Mouse (Mus musculus) neutrophil, adult 5-6 weeks (primary cell): Measurements from ENCODE around the gene Mfsd4b1. TPM values are rescaled to one million over a fixed set of nuclear protein-coding genes. Genes with fewer than 3 reads are reported as not detected.
"Not testable (repeated sequence)": the region's sequence is repeated elsewhere in the genome, so short reads cannot be mapped to it uniquely, and the experiment has no call there.

Experiments
- ATAC-seq: fragments of 151-379, 151-347 bp; 2 replicates; pipeline ENCODE4 v1.8.0; 2017; ENCODE audit warnings: mild to moderate bottlenecking, moderate TSS enrichment; ENCODE audit not compliant: insufficient number of reproducible peaks, poor library complexity, low FRiP score, severe bottlenecking; ENCODE audit errors: extremely low read depth
- total RNA-seq: library from RNA; stranded (forward); fragments of 200-1000 nt; gene quantifications from 2 replicates; pipeline ENCODE4 v1.2.3, GENCODE M21; 2017

The Mfsd4b1 gene
- total RNA-seq, 1 experiment from 2014 or later: not detected

DNA sequence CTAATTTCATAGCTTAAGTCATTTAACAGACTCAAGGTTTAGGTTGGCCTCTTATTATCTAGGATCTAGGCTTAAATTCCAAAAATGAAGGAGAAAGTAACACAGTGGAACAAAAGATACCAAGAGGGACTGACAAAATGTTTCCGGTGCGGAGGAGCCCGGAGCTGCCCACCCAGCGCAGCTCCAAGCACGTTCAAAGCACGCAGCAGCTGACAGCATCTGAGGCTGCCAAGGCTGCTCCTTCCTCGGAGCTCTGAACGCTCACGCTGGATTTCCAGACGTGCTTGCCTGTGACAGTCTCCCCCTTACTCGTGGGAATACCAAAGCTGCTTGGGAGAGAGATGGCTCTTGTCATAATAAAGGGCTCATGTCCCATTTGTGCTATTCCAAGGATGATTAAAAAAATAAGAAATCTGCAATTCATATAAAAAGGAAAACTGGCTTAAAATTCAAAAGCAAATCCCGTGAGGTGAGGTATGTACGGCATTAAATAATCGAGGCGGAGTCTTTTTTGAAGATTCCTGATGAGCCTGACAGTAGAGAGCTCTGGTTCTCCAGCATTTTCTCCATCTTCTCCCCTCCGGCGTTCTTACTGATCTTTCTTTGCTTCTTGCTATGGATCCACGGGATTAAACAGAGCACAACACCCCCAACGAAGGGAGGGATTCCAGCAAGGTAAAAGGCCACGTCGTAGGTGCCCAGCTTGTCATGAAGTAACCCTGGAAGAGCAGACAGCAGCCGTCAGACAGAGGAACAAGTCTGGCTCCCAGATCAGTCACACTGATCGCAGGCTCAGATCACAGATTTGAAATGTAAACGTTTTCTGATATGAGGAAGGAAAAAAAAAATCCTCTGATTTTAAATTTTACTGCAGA lies 11.9 kb upstream of the Mfsd4b1 start:
- no peak for ATAC-seq

DNA sequence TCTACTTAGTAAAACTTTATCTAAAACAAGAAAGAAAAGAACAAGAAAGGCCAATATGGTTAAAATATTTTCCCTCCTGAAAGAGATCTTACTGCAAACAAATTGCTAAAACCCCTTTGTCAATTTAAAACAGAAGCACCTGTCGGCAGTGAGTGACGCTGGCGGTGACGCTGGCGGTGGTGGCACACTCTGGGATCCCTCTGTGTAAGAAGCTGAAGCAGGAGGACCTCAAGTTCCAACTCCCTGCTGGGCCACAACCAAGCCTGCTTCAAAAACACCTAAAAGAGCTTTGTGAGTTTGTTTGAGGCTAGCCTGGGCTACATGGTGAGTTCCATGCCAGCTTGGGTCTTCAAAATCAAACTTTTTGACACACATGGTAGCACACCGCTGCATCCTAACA lies 9.9 kb upstream of the Mfsd4b1 start:
- no peak for ATAC-seq

DNA sequence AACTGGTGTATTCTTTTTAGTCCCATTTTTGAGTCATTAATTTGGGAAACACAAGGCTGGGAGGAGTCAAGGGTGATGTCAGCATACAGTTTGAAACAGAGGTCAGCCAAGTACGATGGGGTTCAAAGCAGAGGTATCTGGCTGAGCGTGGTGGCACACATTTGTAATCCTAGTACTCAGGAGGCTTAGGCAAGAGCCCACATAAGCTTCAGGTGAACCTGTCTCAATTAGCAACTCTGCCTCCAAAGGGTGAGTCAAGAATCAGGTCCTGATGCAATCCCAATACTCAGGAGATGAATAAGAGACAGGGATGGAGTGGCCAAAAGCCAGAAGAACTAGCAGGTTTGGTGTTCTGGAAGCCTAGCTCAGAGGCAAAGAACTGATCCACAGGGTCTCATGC lies 7.8 kb upstream of the Mfsd4b1 start:
- no peak for ATAC-seq

DNA sequence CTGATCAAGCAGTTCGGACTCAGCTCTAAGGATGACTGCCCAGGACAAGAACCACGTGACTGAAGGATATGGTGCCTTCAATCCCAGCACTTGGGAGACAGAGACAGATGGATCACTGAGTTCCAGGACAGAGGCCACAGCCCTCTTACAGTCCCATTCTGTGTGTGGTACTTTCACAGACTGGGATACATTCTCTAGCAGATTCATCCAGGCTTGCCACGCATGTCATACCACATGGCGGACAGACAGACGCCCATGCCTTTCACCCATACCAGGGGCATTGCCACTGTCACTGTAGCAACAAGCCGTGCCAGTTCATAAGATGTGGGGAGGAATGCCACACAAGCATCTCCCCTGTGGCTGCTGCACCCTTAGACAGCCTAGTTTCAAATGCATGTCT lies 5.6 kb upstream of the Mfsd4b1 start:
- no peak for ATAC-seq

DNA sequence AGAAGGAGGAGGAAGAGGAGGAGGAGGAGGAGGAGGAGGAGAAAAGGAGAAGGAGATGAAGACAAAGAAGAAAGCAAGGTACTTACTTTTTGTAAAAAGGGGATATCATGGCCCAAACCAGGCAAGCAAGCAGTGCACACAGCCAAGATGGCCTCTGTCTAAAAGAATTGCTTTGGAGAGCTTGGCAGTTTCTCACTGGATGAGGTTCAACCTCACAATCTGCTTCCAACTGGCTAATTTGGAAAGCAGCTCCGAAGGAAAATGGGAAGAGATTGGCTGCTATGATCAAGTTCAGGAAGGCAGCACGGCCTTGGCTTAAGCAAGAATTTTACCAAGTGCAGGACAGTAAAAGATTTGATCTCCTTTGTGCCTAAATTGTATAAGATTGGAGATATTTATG lies 4.5 kb upstream of the Mfsd4b1 start:
- no peak for ATAC-seq

DNA sequence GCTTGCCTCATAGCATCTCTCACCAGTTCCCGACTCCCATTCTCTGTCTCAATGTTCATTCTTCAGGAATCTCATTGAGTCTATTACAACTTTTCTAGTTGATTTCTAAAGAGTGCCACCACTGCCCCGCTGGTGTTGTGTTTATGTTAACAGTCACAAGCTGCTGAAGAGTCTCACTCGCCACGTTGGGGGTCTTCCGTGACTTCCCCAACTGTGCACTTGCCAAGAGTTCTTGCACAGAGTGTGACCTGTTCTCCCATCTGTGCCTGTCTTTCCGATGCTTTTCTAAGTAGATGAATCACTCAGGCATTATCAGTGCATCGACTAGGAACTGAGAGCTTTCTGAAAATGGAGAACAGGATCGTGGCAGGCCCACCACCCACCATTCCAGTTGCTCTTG lies 3.0 kb upstream of the Mfsd4b1 start:
- no peak for ATAC-seq

DNA sequence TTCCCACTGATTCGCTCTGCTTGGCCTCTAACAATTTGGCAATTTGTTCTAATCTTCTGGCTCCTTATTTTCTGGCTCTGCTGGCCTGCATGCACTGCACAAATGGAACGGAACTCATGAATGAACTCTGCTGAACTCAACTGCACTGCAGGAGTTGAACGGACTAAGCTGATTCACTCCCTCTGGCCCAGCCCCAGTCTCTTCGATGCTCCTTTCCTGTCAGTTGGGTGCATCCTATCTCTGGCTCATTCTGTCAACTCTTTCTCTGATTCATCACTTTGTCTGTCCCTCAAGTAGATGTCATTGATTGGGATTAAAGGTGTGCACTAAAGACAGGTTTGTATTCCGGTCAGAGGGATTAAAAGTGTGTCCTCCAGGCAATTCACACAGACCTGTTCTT lies 1.5 kb upstream of the Mfsd4b1 start:
- no peak for ATAC-seq

DNA sequence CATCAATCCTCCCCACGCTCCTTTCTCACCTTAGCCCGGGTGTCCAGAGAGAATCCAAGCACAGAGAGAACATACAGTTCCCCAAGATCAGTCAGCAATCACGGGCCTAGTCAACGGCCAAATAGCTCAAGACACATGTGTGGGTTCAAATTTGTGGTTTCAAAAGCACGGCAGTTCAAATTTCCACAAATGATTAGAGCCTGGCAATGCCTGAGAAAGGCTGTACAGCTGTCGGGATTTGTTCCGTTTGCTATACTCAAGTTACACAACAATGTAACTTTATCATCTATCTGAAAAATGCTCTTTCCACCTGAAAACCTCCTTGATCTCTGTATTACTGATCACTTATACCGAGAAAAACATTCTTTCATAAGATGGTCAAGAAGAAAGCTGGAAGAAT lies 492 bp upstream of the Mfsd4b1 start:
- no peak for ATAC-seq

DNA sequence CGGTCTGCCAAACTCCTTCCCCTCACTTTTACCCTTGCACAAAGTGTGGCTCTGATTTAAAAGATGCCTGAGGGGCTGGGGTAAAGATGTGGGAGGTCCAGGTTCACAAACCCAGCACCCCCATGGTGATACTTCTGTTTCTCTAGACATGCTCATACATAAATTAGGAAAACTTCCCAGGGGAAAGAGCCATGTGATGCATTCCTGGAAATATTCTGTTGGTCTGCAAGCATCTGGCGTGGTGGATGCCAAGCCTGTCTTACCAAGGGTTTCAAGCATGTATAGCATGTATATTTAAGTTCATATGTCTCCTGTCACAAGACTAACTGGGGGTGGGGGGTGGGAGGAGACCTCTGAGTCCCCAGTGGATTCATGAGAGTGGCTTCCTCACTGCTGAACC lies 4.7 kb downstream of the Mfsd4b1 start:
- no peak for ATAC-seq

DNA sequence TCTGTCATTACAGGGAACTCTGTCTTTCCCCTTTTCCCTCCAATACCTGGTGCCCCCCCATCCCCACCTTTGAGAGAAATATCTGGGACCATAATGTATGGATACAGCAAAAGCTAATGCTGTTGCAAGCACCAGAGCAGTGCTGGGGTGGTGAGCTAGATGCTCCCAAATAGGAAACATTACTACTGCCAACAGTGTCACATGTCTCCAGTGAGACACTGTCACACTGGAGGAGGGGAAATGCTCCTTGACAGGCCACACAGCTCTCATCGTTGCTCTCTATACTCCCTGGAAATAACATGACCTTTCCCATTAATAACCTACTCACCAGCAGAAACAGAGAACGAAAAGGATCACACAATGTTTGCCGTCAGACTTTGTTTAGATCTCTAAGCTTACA lies 5.6 kb downstream of the Mfsd4b1 start:
- no peak for ATAC-seq

DNA sequence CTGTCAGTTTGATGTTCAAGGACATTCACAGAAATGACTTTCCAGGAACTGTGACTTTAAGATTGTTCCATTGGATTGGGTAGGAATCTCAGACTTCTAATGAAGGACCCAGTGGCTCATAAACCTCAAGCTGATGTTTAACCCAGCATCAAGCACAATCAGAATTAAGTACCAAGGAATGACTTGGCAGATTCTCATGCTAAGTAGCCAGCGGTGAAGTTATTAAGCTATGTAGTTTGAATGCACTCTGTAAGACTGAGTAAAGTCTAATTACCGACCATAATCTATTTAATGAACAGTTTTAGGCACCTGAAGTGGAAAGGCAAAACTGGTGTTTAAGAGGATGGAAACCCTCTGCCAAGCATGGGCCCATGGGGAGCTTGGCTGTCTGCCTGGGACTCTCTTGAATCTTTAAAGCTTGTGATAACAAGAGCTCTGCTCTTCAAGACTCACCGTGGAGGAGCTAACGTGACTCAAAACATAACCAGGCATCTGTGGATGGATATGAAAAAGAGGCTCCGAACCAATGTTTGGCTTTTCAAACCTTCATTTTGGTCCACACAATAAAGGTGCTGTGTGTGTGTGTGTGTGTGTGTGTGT lies 6.7 kb downstream of the Mfsd4b1 start:
- no peak for ATAC-seq

DNA sequence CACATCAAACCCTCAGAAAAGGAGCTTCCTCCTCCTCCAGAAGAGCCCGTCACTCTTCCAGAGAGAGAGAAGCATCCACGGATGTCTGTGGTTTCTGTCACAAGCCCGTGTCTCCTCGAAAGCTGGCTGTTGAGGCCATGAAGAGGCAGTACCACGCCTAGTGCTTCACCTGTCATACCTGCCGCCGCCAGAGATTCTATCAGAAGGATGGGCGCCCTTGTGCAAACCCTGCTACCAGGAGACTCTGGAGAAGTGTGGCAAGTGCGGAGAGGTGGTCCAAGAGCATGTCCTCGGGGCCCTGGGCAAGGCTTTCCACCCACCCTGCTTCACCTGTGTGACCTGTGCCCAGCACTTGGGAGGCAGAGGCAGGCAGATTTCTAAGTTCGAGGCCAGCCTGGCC lies 15.5 kb downstream of the Mfsd4b1 start:
- ATAC-seq: no peak

DNA sequence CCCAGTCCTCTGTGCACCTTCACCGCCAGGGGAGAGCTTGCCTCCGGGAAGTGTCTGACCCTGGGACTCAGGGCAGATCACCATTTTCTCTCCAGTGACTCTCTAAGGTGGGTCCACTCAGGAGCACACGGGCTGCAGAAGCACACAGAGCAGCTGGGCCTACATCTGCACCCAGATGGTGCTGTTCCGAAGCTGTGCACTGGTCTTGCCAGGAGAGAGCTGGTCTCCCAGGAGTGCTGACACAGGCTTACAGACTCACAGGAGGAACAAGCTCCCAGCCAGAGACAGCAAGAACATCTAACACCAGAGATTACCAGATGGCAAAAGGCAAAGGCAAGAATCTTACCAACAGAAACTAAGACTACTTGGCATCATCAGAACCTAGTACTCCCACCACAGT lies 16.2 kb downstream of the Mfsd4b1 start:
- not testable (repeated sequence) for ATAC-seq

DNA sequence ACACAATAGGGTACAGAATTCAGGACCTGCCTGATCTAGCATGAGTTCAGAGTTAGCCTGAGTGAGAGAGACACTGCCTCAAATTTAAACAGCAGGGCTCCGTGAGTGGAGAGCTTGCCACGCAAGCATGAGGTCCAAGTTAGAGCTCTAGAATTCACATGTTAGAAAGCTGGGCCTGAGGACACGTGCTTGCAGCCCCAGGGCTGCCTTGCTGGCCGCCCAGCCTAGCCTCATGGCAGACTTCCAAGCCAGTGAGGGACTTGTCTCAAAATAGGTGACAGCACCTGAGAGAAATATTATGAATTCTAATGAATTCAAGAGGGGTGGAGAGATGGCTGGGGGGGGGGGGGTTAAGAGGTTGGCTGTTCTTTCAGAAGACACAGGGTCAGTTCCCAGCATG lies 17.1 kb downstream of the Mfsd4b1 start:
- ATAC-seq: no peak

DNA sequence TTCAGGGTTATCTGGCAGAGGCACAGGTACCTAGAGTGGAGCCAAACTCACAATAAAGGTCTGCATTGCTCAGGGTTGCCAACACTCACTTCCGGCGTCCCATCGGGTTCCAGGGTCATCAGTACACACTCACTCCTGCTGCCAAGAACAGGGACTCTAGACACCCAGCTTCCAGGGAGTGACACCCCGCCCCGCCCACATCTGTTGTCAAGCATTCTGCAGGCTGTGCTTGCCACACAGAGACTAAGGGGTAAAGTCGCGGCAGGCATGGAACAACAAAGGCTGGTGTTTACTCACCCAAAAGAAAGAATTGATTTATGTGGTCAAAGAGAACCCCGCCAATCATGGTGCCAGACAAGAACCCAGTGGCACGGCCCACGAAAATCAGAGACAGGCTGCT lies 18.1 kb downstream of the Mfsd4b1 start:
- no peak for ATAC-seq

DNA sequence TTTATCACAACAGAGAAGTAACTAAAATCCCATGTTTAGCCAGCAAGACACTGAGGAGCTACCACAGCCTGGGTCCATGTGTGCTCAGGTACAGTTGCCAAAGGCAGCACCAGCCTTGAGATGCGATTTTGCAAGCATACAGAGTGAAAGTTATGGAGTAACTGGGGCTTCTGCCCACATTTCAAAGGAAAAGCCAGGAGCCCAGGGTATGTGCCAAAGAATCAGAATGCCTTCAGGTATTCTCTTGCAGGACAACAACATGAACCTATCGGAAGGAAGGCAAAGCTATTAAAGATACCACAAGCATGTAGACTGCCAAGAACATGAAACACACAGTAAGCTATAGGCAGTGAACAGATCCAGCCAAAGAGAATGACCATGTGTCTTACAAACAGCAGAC lies 24.3 kb downstream of the Mfsd4b1 start:
- ATAC-seq: no peak

DNA sequence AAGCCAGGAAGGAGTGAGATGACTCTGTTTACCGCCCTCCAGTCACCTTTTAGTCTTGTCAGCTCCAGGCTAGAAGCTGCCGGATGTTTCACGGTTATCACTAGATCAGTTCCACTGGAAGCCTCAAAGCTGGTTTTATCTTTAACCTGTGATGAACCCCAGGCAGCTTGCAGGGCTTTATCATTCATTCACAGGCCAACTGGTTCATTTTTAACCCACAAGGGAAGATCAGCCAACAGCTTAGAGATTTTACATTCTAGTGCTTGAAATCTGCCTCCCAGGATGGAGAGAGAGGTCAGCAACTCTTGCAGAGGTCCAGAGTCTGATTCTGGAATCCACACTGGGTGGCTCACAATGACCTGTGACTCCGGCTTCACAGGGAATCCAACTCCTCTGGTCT lies 33.9 kb downstream of the Mfsd4b1 start:
- no peak for ATAC-seq

DNA sequence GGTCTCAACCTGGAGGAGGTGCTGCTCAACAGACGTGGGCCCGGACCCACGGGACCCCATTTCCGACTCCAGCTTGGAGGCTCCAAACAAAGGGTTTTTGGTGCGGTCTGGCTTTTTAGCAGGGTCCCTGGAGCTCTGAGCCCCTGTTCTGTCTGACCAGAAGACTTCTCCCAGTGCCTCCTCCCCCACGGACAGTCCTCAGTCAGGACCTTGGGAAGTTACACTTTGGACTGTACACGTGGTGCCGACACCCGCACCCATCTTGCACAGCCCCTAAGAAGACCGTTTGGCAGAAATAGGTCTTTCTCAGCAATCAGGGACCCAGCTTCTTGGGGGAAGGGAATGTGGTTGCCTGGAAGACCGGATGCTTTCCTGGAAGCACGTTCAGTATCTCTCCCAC lies 38.6 kb downstream of the Mfsd4b1 start, which contains the start of gene Mfsd4b5:
Gene Mfsd4b5 (minus strand): TSS at position 181 of the 400 bp plus-strand sequence.
- no peak for ATAC-seq

DNA sequence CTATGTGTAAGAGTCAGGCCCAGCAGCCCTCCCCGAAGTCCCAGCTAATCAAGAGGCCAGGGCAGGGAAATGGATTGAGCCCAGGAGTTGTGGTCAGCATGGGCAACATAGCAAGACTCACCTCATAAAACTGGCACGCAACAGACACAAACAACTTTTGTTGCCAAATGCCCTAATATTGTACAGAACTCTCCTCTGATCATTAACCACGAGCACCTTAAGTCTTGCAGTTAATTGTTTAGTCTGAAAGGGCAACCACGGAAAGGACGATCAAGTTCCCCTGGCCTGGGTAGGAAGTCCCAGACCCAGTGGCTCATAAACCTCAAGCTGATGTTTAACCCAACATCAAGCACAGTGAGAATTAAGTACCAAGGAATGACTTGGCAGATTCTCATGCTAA lies 42.5 kb downstream of the Mfsd4b1 start:
- no peak for ATAC-seq

DNA sequence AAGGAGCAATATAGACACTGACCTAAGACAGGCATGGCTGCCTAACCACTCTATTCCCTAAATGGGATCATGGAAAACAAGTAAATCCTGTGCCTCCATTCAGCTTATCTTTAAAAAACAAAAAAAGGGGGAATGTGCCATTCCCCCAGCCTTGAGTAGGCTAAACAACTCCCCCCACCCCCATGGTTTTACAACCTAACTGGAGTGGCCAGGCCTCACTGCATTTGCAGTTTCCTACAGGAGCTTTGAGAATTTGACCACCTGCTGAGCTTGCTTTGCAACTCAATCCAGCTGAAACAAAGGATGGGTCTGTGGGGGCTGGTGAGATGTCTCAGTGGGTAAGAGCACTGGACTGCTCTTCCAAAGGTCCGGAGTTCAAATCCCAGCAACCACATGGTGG lies 46.8 kb downstream of the Mfsd4b1 start:
- no peak for ATAC-seq

DNA sequence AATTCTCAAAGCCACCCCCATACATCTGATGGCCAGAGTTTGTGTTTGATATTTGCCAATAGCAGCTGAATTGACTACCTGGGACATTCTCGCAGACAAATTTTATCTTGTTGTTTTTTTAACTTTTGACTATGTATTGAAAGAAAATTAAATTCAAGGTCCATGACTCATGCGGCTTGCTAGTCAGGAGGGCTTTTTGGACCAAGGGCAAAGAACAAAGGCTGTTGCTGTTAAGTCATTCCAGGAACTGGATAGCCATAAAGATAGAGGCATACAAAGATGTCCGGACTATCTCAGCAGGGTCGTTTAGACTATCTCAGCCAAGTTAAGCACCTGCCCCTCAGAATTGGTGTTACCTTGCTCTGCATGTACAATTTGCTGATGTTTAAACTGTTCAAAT lies 47.7 kb downstream of the Mfsd4b1 start:
- ATAC-seq: no peak
